Mouse (Mus musculus) testis, adult 2 months (tissue): Measurements from ENCODE around the gene Appl1. TPM values are rescaled to one million over a fixed set of nuclear protein-coding genes. Genes with fewer than 3 reads are reported as not detected.
A peak's percentile ranks its signal among the peaks of the same experiment; 100 is the strongest.
"Not testable (repeated sequence)": the region's sequence is repeated elsewhere in the genome, so short reads cannot be mapped to it uniquely, and the experiment has no call there.

ENCODE experiments used
- H3K27ac ChIP-seq: fragments of 200-500 bp; 2 replicates; pipeline ENCODE4 v1.5.1; 2012; ENCODE audit warnings: low read depth, low read length; ENCODE audit not compliant: control insufficient read depth, insufficient read depth
- H3K27me3 ChIP-seq: fragments of 200-500 bp; 2 replicates; pipeline ENCODE4 v1.6.1; 2012; ENCODE audit warnings: mild to moderate bottlenecking, low read length, moderate library complexity; ENCODE audit not compliant: control insufficient read depth, insufficient read depth
- H3K36me3 ChIP-seq: fragments of 200-500 bp; 2 replicates; pipeline ENCODE4 v1.6.1; 2012; ENCODE audit warnings: mild to moderate bottlenecking, low read length; ENCODE audit not compliant: control insufficient read depth, insufficient read depth
- H3K4me1 ChIP-seq: fragments of 200-500 bp; 2 replicates; pipeline ENCODE4 v1.6.1; 2012; ENCODE audit warnings: low read length; ENCODE audit not compliant: control insufficient read depth, insufficient read depth
- H3K4me3 ChIP-seq: fragments of 200-500 bp; 2 replicates; pipeline ENCODE4 v1.5.1; 2012; ENCODE audit warnings: low read depth, mild to moderate bottlenecking, low read length, moderate library complexity, mixed read lengths; ENCODE audit not compliant: control insufficient read depth
- CTCF ChIP-seq: fragments of 200-500 bp; IDR thresholded peaks from 2 replicates; pipeline ENCODE4 v1.5.1; 2012; ENCODE audit warnings: low read depth, mild to moderate bottlenecking, inconsistent platforms, low read length, moderate library complexity; ENCODE audit not compliant: control insufficient read depth, insufficient read depth, insufficient replicate concordance
- POLR2A ChIP-seq: fragments of 200-500 bp; IDR thresholded peaks from 2 replicates; pipeline ENCODE4 v1.6.1; 2012; ENCODE audit warnings: low read depth, mild to moderate bottlenecking, inconsistent platforms, low read length, moderate library complexity; ENCODE audit not compliant: control insufficient read depth
- polyA plus RNA-seq: library from polyadenylated mRNA; depleted of rRNA; stranded (reverse); fragments of >200 nt; gene quantifications from 2 replicates; pipeline ENCODE4 v1.2.3, GENCODE M21; 2012

Appl1 gene
- polyA plus RNA-seq, 1 experiment = 4.9 TPM

- no peak for TF ChIP-seq CTCF
- no peak for TF ChIP-seq POLR2A
- no peaks in the 10 kb centered on the region; the same call in none of the 2 replicates for H3K36me3 ChIP-seq
- no peak overlapping the region for H3K4me3 ChIP-seq
- no peaks in the 10 kb centered on the region for H3K27me3 ChIP-seq
- H3K27ac ChIP-seq = no peak overlapping the region
- no peaks in the 10 kb centered on the region for H3K4me1 ChIP-seq
Measured at GRCm38 (mm10) chr14:26919310-26919709, 51.7 kb downstream of the Appl1 start.

GRCm38 (mm10) chr14:26913681-26914268 is 57.3 kb downstream of the Appl1 start:
- Histone ChIP-seq H3K27me3 (no peaks in the 10 kb centered on the region), H3K27ac (no peak overlapping the region), H3K36me3 (no peaks in the 10 kb centered on the region), H3K4me3 (no peak overlapping the region), H3K4me1 (peaks cover 2% of the 10 kb centered on the region)
- TF ChIP-seq CTCF (no peak), POLR2A (no peak)

GRCm38 (mm10) chr14:26911826-26912225 is 59.2 kb downstream of the Appl1 start:
- Histone ChIP-seq H3K4me3 (no peak overlapping the region; the same call in 1 of the 2 replicates), H3K36me3 (no peaks in the 10 kb centered on the region), H3K4me1 (peaks cover 2% of the 10 kb centered on the region), H3K27ac (peak overlapping the region; percentile 56; the same call in 1 of the 2 replicates), H3K27me3 (no peaks in the 10 kb centered on the region)
- TF ChIP-seq CTCF (no peak), POLR2A (no peak)

- no peaks in the 10 kb centered on the region for H3K36me3 ChIP-seq
- no peak overlapping the region for H3K4me3 ChIP-seq
- TF ChIP-seq POLR2A (no peak), CTCF (no peak)
- H3K27me3 ChIP-seq = no peaks in the 10 kb centered on the region
- no peak overlapping the region for H3K27ac ChIP-seq
- H3K4me1 ChIP-seq = peaks cover 2% of the 10 kb centered on the region
Measured at GRCm38 (mm10) chr14:26911201-26911600, 59.8 kb downstream of the Appl1 start.

- not testable (repeated sequence) for H3K4me3 ChIP-seq, H3K27ac ChIP-seq, H3K4me1 ChIP-seq, H3K27me3 ChIP-seq, H3K36me3 ChIP-seq
Measured at GRCm38 (mm10) chr14:26910461-26910860, 60.6 kb downstream of the Appl1 start.

GRCm38 (mm10) chr14:26907401-26907800 is 63.6 kb downstream of the Appl1 start:
- no peak overlapping the region for H3K4me3 ChIP-seq
- H3K4me1 ChIP-seq = peaks cover 2% of the 10 kb centered on the region; the same call in 1 of the 2 replicates
- no peak overlapping the region for H3K27ac ChIP-seq
- H3K36me3 ChIP-seq = no peaks in the 10 kb centered on the region
- TF ChIP-seq POLR2A = no peak
- no peak for TF ChIP-seq CTCF
- H3K27me3 ChIP-seq = no peaks in the 10 kb centered on the region

GRCm38 (mm10) chr14:26900893-26901292 is 70.1 kb downstream of the Appl1 start:
- Histone ChIP-seq H3K36me3 (no peaks in the 10 kb centered on the region), H3K4me3 (peak overlapping the region; percentile 9), H3K27ac (no peak overlapping the region), H3K4me1 (no peaks in the 10 kb centered on the region), H3K27me3 (no peaks in the 10 kb centered on the region)
- no peak for TF ChIP-seq POLR2A
- no peak for TF ChIP-seq CTCF

- H3K4me3 ChIP-seq = no peak overlapping the region
- H3K4me1 ChIP-seq = no peaks in the 10 kb centered on the region
- H3K36me3 ChIP-seq = no peaks in the 10 kb centered on the region
- no peak for TF ChIP-seq POLR2A
- TF ChIP-seq CTCF = no peak
- no peak overlapping the region for H3K27ac ChIP-seq
- no peaks in the 10 kb centered on the region for H3K27me3 ChIP-seq
Measured at GRCm38 (mm10) chr14:26899490-26899889, 71.5 kb downstream of the Appl1 start.
